Mouse (Mus musculus): ENCODE data around the gene Obox6. TPM values are rescaled to one million over a fixed set of nuclear protein-coding genes. Genes with fewer than 3 reads are reported as not detected.

The Obox6 gene
- not detected for total RNA-seq (2022)

DNA sequence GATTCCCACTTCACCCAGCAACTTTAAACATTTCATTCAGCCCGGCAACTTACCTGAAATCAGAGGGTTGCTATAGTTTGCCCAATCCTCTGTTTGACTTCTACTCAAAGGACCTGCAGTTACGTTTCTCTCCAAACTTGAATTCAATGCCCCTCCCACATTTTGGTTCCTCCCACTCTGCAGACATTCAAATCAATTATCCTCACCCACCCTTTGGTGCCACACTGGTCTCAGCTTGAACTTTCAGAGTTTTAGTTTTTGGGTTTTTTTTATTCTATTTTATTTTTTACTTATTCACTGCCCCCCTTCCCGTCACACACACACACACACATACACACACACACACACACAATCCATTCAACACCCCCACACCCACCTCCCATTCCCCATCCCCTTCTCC is at the start of gene Obox6:
Gene Obox6 (minus strand): TSS at position 101 of the 400 bp plus-strand sequence.
- no peak for DNase-seq (ENCODE audit: low spot score in 2 of 2)

DNA sequence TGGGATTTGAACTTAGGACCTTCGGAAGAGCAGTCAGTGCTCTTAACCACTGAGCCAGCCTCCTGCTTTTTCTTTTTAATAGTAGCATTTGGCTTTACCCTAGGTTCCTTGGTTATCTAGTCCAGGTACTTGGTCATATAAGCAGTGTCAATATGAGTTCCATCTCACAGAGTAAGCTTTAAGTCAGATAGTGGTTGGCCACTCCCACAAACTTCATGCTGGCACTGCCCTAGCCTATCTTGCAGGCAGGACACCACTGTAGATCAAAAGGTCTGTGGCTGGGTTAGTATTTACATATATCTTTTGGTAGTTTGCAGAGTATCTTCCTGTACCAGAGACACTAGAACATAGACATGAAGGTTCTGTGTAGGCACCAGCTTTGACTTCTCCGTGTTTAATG is 44.6 kb upstream of the Obox6 start:
- no peak for DNase-seq (ENCODE audit: low spot score in 2 of 2)

DNA sequence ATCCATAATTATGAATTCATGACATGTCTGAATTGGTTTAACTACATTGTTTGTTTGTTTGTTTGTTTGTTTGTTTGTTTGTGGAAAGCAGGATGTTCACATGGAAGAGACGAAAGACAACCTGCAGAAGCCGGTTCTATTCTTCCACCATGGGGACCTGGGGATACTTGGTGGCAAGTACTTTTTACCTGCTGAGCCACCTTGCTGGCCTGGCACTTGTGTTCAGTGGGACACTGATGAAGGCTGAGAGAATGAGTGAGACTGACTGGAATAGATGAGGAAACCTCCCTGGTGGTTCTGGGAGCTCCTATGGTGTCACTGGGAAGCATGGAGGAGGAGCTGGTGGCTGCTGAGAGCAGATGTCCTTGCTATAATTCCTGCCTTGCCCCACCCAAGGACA is 42.8 kb upstream of the Obox6 start, which contains the start of gene Crxos:
Gene Crxos (plus strand): TSS at position 301 of the 400 bp plus-strand sequence.
- no peak for DNase-seq (ENCODE audit: low spot score in 2 of 2)

DNA sequence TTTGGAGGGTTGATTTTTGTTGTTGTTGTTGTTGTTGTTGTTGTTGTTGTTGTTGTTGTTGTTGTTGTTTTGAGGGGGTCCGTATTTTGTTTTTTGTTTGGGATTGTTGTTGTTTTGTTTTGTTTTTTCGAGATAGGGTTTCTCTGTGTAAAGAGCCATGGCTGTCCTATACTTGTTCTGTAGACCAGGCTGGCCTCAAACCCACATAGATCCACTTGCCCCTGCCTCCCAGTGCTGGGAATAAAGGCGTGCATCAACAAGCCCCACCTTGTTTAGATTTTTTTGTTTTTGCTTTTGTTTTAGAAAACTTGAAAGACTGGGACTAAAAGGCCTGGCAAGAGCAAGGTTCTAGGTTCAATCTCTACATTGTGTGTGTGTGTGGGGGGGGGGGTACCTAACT is 42.4 kb upstream of the Obox6 start:
- DNase-seq (ENCODE audit: low spot score in 2 of 2): no peak

DNA sequence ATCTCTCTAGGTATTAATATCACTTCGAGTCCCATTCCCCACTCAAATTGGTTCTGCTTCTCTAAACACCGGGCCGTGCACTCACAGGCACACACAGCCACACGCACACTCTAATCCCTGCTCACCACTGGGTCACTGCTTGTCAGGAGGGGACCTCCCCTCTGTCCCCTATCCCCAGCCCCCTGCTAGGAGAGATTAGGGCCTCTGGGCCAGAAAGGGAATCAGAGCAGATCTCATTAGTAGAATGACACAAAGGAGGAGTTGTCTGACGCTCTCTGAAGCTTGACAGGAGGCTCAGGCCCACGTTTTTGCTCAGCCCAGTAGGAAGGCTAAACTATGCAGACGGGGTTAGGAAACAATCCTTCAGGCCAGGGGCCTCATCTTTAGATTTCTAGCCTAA is 41.9 kb upstream of the Obox6 start:
- no peak for DNase-seq (ENCODE audit: low spot score in 2 of 2)

DNA sequence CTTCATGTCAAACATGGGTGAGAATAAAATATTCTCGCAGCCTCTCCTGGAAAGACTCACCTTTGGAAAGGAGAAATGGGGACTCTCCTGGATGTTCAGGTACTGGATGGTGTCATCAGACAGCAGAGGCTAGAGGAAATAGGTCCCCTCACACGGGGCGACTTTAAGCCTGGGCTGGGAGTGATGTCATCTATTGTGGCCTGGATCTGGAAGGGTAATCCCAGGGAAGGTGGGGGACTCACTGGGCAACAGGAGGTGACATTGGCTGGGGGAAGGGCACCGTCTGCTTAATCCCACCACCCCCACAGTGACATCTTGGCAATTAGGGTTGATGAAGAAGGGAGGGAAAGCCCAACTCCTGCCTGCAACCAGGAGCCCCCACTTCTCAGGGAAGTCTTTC is 40.3 kb upstream of the Obox6 start, which contains the start of gene Crx:
Gene Crx (minus strand): TSS at position 213 of the 400 bp plus-strand sequence.
- DNase-seq (ENCODE audit: low spot score in 2 of 2): no peak

DNA sequence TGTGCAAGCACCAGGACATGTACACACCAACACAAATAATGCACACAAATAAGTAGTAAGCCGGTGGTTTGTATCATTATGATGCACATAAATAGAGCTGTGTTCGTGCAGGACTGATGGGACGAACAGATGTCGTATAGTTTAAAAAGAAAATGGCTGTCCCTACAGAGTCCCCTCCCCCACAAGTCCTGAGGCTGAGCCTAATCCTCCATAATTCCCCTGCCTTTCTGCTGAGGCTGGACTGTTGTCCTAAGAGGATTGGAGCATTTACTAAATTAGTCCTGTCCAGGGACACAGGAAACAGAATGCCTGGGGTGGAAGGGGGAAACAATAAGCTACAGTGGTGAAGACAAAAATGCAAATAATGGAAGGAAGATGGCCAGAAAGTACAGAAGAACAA is 24.6 kb upstream of the Obox6 start:
- DNase-seq (ENCODE audit: low spot score in 2 of 2): no peak

DNA sequence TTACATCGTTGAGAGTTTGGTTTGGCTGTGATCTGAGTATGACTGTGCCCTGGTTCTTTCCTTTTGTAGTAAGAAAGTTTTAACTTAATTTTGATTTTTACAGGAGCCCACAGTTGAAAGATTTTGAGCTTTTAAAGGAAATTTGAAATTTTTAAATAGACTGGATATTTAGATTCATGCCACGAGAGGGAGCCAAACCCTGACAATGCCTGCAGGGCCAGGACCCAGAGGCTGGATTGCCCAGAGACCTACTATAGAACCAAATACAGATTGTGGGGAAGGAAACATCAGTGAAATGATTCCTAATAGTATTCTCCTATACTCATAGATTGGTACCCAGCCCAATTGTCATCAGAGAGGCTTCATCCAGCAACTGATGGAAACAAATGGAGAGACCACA is 20.2 kb upstream of the Obox6 start:
- no peak for DNase-seq (ENCODE audit: low spot score in 2 of 2)

Other genes starting within 250 kb of the Obox6 start
- not detected for gene Obox3, start 199.8 kb downstream of the Obox6 start, total RNA-seq (2022)
- gene Obox5, start 89.5 kb downstream of the Obox6 start, total RNA-seq (2022): not detected
- not detected for gene Crx, start 40.3 kb upstream of the Obox6 start, total RNA-seq (2022)
- gene Crxos, start 42.9 kb upstream of the Obox6 start, total RNA-seq (2022): under 1 TPM in 1 of 4 experiments, not detected in 3; 0.23 TPM
- gene Selenow, start 82.7 kb upstream of the Obox6 start, total RNA-seq (2022): 1,000 to 10,000 TPM; 1,057 to 1,355 (median 1,220) TPM
- 100 to 1,000 TPM; 103 to 147 (median 122) TPM for gene Nop53, start 106.4 kb upstream of the Obox6 start, total RNA-seq (2022)
- gene Ehd2, start 127.9 kb upstream of the Obox6 start, total RNA-seq (2022): 10 to 100 TPM in 1 of 4 experiments, 1 to 10 TPM in 3; 6.3 to 10.3 (median 8.7) TPM
- 10 to 100 TPM; 15.4 to 20.0 (median 17.2) TPM for gene Bicra, start 208.2 kb upstream of the Obox6 start, total RNA-seq (2022)
- gene Zfp541, start 222.1 kb upstream of the Obox6 start, total RNA-seq (2022): under 1 TPM; 0.67 to 0.98 (median 0.84) TPM